Mouse (Mus musculus) heart, embryonic 11.5 days (tissue): ENCODE measurements around the gene Cdkn3. TPM values are rescaled to one million over a fixed set of nuclear protein-coding genes. Genes with fewer than 3 reads are reported as not detected.
"Not testable (repeated sequence)": the region's sequence is repeated elsewhere in the genome, so short reads cannot be mapped to it uniquely, and the experiment has no call there.

Experiments
- ATAC-seq: fragments of 200-750 bp; cut with Nextera tagmentation; replicated peaks from 2 replicates; pipeline ENCODE4 v1.8.0; 2017; ENCODE audit warnings: moderate library complexity; ENCODE audit not compliant: insufficient number of reproducible peaks, low FRiP score, low TSS enrichment
- H3K27ac ChIP-seq: fragments of 300-500 bp; sonication (generic); 2 replicates; pipeline ENCODE4 v1.5.1; 2014; ENCODE audit warnings: mild to moderate bottlenecking, low read depth, low read length
- H3K27me3 ChIP-seq: fragments of 300-500 bp; sonication (generic); 2 replicates; pipeline ENCODE4 v1.6.1; 2014; ENCODE audit warnings: mild to moderate bottlenecking, low read length, mixed read lengths; ENCODE audit not compliant: control insufficient read depth, insufficient read depth
- H3K36me3 ChIP-seq: fragments of 300-500 bp; sonication (generic); 2 replicates; pipeline ENCODE4 v1.6.1; 2014; ENCODE audit warnings: mild to moderate bottlenecking, low read length, moderate library complexity, mixed read lengths; ENCODE audit not compliant: control insufficient read depth, insufficient read depth
- H3K4me1 ChIP-seq: fragments of 300-500 bp; sonication (generic); 2 replicates; pipeline ENCODE4 v1.6.1; 2014; ENCODE audit warnings: low read length; ENCODE audit not compliant: control insufficient read depth, insufficient read depth
- H3K4me2 ChIP-seq: fragments of 300-500 bp; sonication (generic); 2 replicates; pipeline ENCODE4 v1.6.1; 2014; ENCODE audit warnings: mild to moderate bottlenecking, moderate library complexity
- H3K4me3 ChIP-seq: fragments of 300-500 bp; sonication (generic); 2 replicates; pipeline ENCODE4 v1.5.1; 2014; ENCODE audit warnings: low read depth, low read length
- H3K9ac ChIP-seq: fragments of 300-500 bp; sonication (generic); 2 replicates; pipeline ENCODE4 v1.6.1; 2014; ENCODE audit warnings: mild to moderate bottlenecking, low read depth, low read length, moderate library complexity
- H3K9me3 ChIP-seq: fragments of 300-500 bp; sonication (generic); replicated peaks from 2 replicates; pipeline ENCODE4 v1.6.1; 2016; ENCODE audit warnings: low read length; ENCODE audit not compliant: control insufficient read depth
- WGBS: fragments of 180-500 bp; shearing (Covaris S2); extraction: QIAGEN DNeasy Blood & Tissue Kit; methylation state at CpG from one replicate; pipeline ENCODE4 v1.1.7; 2014; ENCODE audit not compliant: insufficient replicate concordance; 5-methylcytosine and 5-hydroxymethylcytosine counted together
- polyA plus RNA-seq: library from polyadenylated mRNA; unstranded; fragments of >200 nt; fragmentation: Nextera tagmentation; extraction: Ambion mirVana; gene quantifications from 2 replicates; pipeline ENCODE4 v1.2.1, GENCODE M21; 2014

Cdkn3 gene
- polyA plus RNA-seq, 1 experiment from 2014 or later: 59.4 TPM

GRCm38 (mm10) chr14:46803791-46804190, 43.5 kb downstream of the Cdkn3 start:
- Histone ChIP-seq H3K4me3 (no peak overlapping the region), H3K4me1 (peaks cover 2% of the 10 kb centered on the region; the same call in 1 of the 2 replicates), H3K9ac (no peak overlapping the region), H3K4me2 (no peak overlapping the region), H3K27me3 (no peaks in the 10 kb centered on the region), H3K9me3 (no peaks in the 10 kb centered on the region), H3K36me3 (no peaks in the 10 kb centered on the region; the same call in 1 of the 2 replicates), H3K27ac (no peak overlapping the region)
- no peak for ATAC-seq
- 67% methylated on average over 1 of the region's 1 CpGs for WGBS

GRCm38 (mm10) chr14:46806186-46806585, 45.8 kb downstream of the Cdkn3 start:
- H3K4me1 ChIP-seq: no peaks in the 10 kb centered on the region
- 75% methylated on average over 5 of the region's 5 CpGs for WGBS
- H3K4me3 ChIP-seq: no peak overlapping the region
- peaks cover 4% of the 10 kb centered on the region; the same call in 1 of the 2 replicates for H3K36me3 ChIP-seq
- no peak overlapping the region for H3K27ac ChIP-seq
- no peak overlapping the region for H3K4me2 ChIP-seq
- no peak overlapping the region for H3K9ac ChIP-seq
- no peaks in the 10 kb centered on the region for H3K9me3 ChIP-seq
- ATAC-seq: no peak
- H3K27me3 ChIP-seq: no peaks in the 10 kb centered on the region

DNA sequence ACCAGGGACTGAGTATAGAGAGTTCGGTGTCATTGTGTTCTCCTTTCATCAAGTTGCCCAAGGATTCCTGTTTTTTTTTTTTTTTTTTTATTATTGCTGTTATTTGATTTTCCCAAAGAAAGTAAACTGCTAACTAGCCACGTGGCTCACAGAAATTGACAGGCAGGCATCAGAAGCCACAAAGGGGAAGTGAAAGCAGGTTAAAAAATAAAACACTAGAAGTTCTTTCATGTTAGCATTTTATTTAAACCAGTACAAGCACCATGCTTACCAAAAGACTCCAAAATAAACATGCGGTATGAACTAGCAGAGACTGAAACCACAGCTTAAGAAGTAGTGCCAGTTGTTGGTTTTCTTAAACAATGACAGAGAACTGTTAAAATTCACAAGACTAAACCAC, 47.6 kb downstream of the Cdkn3 start:
- WGBS: 77% methylated on average over 3 of the region's 3 CpGs
- H3K4me3 ChIP-seq: no peak overlapping the region
- no peak overlapping the region for H3K4me2 ChIP-seq
- no peak overlapping the region for H3K9ac ChIP-seq
- ATAC-seq: no peak
- no peaks in the 10 kb centered on the region for H3K4me1 ChIP-seq
- H3K9me3 ChIP-seq: no peaks in the 10 kb centered on the region
- no peak overlapping the region for H3K27ac ChIP-seq
- no peaks in the 10 kb centered on the region for H3K27me3 ChIP-seq
- H3K36me3 ChIP-seq: peaks cover 6% of the 10 kb centered on the region

DNA sequence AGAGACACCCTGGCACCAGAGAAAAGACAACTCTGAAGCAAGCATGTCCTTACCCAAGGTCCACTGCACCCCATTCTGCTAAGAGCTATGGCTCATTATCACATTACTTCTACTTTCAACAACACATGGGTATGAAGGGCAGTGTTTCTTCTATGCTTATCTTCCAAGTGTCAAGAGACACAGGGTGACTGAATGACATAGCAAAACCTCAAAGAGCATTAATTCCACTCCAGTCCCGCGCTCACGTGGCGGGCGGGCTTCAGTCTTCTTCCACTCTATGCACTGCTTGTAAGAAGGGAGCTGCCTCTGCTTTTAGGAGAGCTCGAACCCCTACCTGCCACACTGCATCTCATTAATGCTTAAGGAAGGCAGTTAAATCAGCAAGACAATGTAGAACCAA, 55.3 kb downstream of the Cdkn3 start:
- Histone ChIP-seq H3K9me3 (no peaks in the 10 kb centered on the region), H3K4me3 (no peak overlapping the region), H3K27ac (peak overlapping the region; percentile 50; the same call in 1 of the 2 replicates), H3K9ac (no peak overlapping the region), H3K36me3 (peaks cover 7% of the 10 kb centered on the region; the same call in 1 of the 2 replicates), H3K4me2 (no peak overlapping the region; the same call in 1 of the 2 replicates), H3K27me3 (no peaks in the 10 kb centered on the region), H3K4me1 (peaks cover 4% of the 10 kb centered on the region)
- WGBS: 60% methylated on average over 6 of the region's 6 CpGs
- peak; percentile 77 for ATAC-seq

GRCm38 (mm10) chr14:46816916-46817622, 56.7 kb downstream of the Cdkn3 start:
- WGBS: 84% methylated on average over 8 of the region's 8 CpGs
- Histone ChIP-seq H3K27me3 (no peaks in the 10 kb centered on the region), H3K4me1 (peaks cover 9% of the 10 kb centered on the region), H3K9ac (no peak overlapping the region), H3K27ac (no peak overlapping the region), H3K4me3 (no peak overlapping the region), H3K36me3 (peaks cover 7% of the 10 kb centered on the region; the same call in 1 of the 2 replicates), H3K9me3 (no peaks in the 10 kb centered on the region), H3K4me2 (no peak overlapping the region)
- no peak for ATAC-seq

DNA sequence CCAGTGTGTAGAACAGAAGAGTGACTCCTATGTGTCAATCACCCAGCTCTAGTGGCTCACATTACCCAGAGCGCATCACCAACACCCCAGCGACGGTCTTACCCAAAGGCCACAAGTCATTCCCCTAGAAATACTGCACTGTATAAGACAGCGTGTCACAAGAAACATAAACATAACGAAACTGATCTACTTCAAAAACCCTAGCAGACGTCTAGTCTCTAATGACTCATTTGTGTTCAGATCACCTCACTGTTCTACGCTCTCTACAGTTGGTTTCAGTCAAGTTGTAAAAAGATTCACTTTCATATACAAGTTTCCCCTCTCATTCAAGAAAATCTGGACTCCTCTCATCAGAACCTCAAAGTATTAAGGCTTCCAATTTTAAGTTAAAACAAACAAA, 58.4 kb downstream of the Cdkn3 start:
- ATAC-seq: no peak
- Histone ChIP-seq H3K27me3 (no peaks in the 10 kb centered on the region), H3K4me1 (peaks cover 9% of the 10 kb centered on the region), H3K9me3 (no peaks in the 10 kb centered on the region), H3K4me2 (no peak overlapping the region), H3K9ac (no peak overlapping the region), H3K27ac (no peak overlapping the region), H3K4me3 (no peak overlapping the region), H3K36me3 (peaks cover 5% of the 10 kb centered on the region; the same call in 1 of the 2 replicates)
- WGBS: 86% methylated on average over 7 of the region's 7 CpGs

DNA sequence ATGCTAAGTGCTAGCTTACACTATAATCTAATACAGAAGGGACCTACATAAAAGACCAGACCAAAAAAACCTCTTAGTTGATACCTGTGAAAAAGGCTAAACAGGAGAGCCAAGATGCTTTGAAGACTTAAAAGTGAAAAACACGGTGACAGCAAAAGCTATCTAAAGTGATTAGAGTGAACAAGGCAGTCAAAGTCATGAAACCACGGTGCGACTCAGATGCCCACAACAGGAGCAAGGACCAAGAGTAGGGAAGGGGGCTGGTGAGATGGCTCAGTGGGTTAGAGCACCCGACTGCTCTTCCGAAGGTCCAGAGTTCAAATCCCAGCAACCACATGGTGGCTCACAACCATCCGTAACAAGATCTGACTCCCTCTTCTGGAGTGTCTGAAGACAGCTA, 59.6 kb downstream of the Cdkn3 start:
- not testable (repeated sequence) for H3K4me3 ChIP-seq, H3K9me3 ChIP-seq, H3K9ac ChIP-seq, H3K4me1 ChIP-seq, H3K27me3 ChIP-seq, H3K4me2 ChIP-seq, ATAC-seq, H3K36me3 ChIP-seq, H3K27ac ChIP-seq
- WGBS: 85% methylated on average over 5 of the region's 6 CpGs
